9 mouse cellular contexts compared by ENCODE assay signal in the genomic region with DNA sequence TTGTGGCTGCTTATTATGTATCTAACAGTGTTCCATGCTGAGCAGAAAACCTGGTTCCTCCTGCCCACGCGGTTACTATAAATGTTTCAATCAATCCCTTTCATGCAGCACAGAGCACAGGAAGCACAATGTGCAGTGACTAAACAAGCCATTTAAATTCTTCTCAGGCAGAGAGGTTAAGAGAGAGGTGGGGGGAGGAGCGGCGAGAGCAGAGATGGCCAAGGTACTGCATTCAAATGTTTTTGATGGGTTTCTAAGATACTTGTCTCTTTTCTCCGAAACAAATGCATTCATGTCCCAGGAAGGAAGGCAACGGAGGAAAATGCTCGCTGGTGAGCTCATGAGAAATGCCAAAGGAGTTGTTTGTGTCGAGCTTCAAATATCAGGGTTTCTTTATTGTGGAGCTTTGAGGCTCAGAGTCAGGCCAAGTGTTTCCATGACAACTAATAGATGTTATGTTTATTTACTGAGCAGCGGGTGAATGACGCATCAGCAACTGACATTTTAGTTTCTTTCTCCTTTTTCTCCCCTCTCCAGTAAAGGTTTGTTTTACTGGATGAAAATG.
DNase-seq lines count a peak whose midpoint lies in the region; ATAC-seq and TF ChIP-seq lines count a peak whose summit lies in the region.
"Had no signal": no experiment of that assay in that cellular context is flagged by ENCODE, and none has a peak within 500 bp of the region (broad histone marks: within the 10 kb centered on the region; RNA-seq: fewer than 3 reads in every experiment).

No protein-coding gene starts in this region.

- no peaks in the 10 kb centered on the region for H3K9me3 ChIP-seq in embryonic facial prominence, embryonic 11.5 days (replicated peaks; ENCODE audit: control insufficient read depth, low read length)
- no peaks in the 10 kb centered on the region for H3K9me3 ChIP-seq in hindbrain, embryonic 10.5 days
- no peaks in the 10 kb centered on the region for H3K9me3 ChIP-seq in midbrain, embryonic 15.5 days

- no peaks in the 10 kb centered on the region for H3K27me3 ChIP-seq in embryonic facial prominence, embryonic 11.5 days (ENCODE audit: control insufficient read depth, insufficient read depth, low read length)
- H3K27me3 ChIP-seq in hindbrain, embryonic 10.5 days (ENCODE audit: insufficient read depth, poor library complexity, severe bottlenecking) = no peaks in the 10 kb centered on the region
- H3K27me3 ChIP-seq in midbrain, embryonic 15.5 days (replicated peaks) = no peaks in the 10 kb centered on the region

- no peaks in the 10 kb centered on the region for H3K4me1 ChIP-seq in lung, adult 2 months (ENCODE audit: control insufficient read depth, insufficient read depth, low read length)
- H3K4me1 ChIP-seq in embryonic facial prominence, embryonic 11.5 days (ENCODE audit: control insufficient read depth, insufficient read depth, low read length) = no peaks in the 10 kb centered on the region; the same call in 1 of the 2 replicates
- H3K4me1 ChIP-seq in hindbrain, embryonic 10.5 days (replicated peaks) = peaks cover 41% of the 10 kb centered on the region
- peaks cover 36% of the 10 kb centered on the region for H3K4me1 ChIP-seq in midbrain, embryonic 15.5 days

- ATAC-seq in embryonic facial prominence, embryonic 11.5 days (replicated peaks; ENCODE audit: insufficient number of reproducible peaks, low FRiP score, low TSS enrichment, low read depth) = peak; percentile 70; the same call in 1 of the 2 replicates
- ATAC-seq in midbrain, embryonic 15.5 days (replicated peaks) = peak; percentile 93

- 14% methylated on average over 10 of the region's 10 CpGs for WGBS in lung, adult 2 months
- 15% methylated on average over 10 of the region's 10 CpGs for WGBS in embryonic facial prominence, embryonic 11.5 days
- 8% methylated on average over 10 of the region's 10 CpGs for WGBS in hindbrain, embryonic 10.5 days
- WGBS in midbrain, embryonic 15.5 days = 2% methylated on average over 10 of the region's 10 CpGs

- H3K27ac ChIP-seq in embryonic facial prominence, embryonic 11.5 days (replicated peaks; ENCODE audit: low read depth, low read length) = peak overlapping the region; percentile 38; the same call in 1 of the 2 replicates
- H3K27ac ChIP-seq in hindbrain, embryonic 10.5 days = peak overlapping the region; percentile 88
- H3K27ac ChIP-seq in left cerebral cortex, adult 2 months = peak overlapping the region; percentile 88
- peak overlapping the region; percentile 94 for H3K27ac ChIP-seq in midbrain, embryonic 15.5 days
- H3K27ac ChIP-seq: liver, embryonic 14.5 days had no signal

- TF ChIP-seq CTCF in lung, adult 2 months (IDR thresholded peaks at IDR 0.05; ENCODE audit: insufficient read depth, low read length) = no peak
- TF ChIP-seq CTCF in left cerebral cortex, adult 2 months (IDR thresholded peaks at IDR 0.05) = no peak; the same call in 1 of the 2 replicates

- peak; percentile 5 for DNase-seq in lung, adult 18-20 months
- DNase-seq in lung, adult 2 months = no peak
- peak; percentile 64 for DNase-seq in embryonic facial prominence, embryonic 11.5 days (ENCODE audit: low spot score)
- DNase-seq in hindbrain, embryonic 10.5 days (ENCODE audit: low spot score) = peak; percentile 72
- peak; percentile 50 to 72 for DNase-seq in left cerebral cortex, adult 2 months (ENCODE audit: extremely low spot score in 1 of 2, low spot score in 2 of 2)
- no peak for DNase-seq in urinary bladder, postnatal 14 days (ENCODE audit: low spot score)
- no peak for DNase-seq in urinary bladder, postnatal 25 days (ENCODE audit: low spot score)

- H3K4me3 ChIP-seq in lung, adult 2 months (replicated peaks; ENCODE audit: extremely low read depth, low read depth, low read length) = no peak overlapping the region
- H3K4me3 ChIP-seq in embryonic facial prominence, embryonic 11.5 days (ENCODE audit: low read depth, low read length) = no peak overlapping the region
- peak overlapping the region; percentile 23 for H3K4me3 ChIP-seq in hindbrain, embryonic 10.5 days
- peak overlapping the region; percentile 11; the same call in 1 of the 2 replicates for H3K4me3 ChIP-seq in left cerebral cortex, adult 2 months
- H3K4me3 ChIP-seq in midbrain, embryonic 15.5 days = no peak overlapping the region

- intact Hi-C loops in left cerebral cortex, adult 2 months (cut with DNase I) = loop anchor here (2.0 to 5.0 kb wide), 2 partner anchors 28 to 665 kb away; partner anchors contain the start of gene Mpp6

- no peaks in the 10 kb centered on the region for H3K36me3 ChIP-seq in embryonic facial prominence, embryonic 11.5 days (replicated peaks; ENCODE audit: control insufficient read depth, insufficient read depth, low read depth, low read length)
- H3K36me3 ChIP-seq in hindbrain, embryonic 10.5 days = no peaks in the 10 kb centered on the region
- no peaks in the 10 kb centered on the region for H3K36me3 ChIP-seq in midbrain, embryonic 15.5 days (replicated peaks)

- no peak for TF ChIP-seq POLR2A in lung, adult 2 months (IDR thresholded peaks at IDR 0.05; ENCODE audit: borderline replicate concordance, extremely low read depth, low read depth, low read length)

- H3K9ac ChIP-seq in embryonic facial prominence, embryonic 11.5 days (replicated peaks; ENCODE audit: low read length) = no peak overlapping the region
- no peak overlapping the region; the same call in 1 of the 2 replicates for H3K9ac ChIP-seq in midbrain, embryonic 15.5 days
- H3K9ac ChIP-seq: liver, embryonic 14.5 days had no signal

- H3K4me2 ChIP-seq in embryonic facial prominence, embryonic 11.5 days (ENCODE audit: low read depth, low read length) = no peak overlapping the region
- peak overlapping the region; percentile 36 for H3K4me2 ChIP-seq in midbrain, embryonic 15.5 days

Comparison
In these comparisons a context has a peak if more than half of its experiments do, and no peak if none do; other contexts are left out.
1. DNase-seq: peak in lung, adult 18-20 months (2 of 2), embryonic facial prominence, embryonic 11.5 days (single experiment), hindbrain, embryonic 10.5 days (single experiment) and left cerebral cortex, adult 2 months (2 of 2); none in lung, adult 2 months (single experiment), urinary bladder, postnatal 14 days (single experiment) and urinary bladder, postnatal 25 days (single experiment).
2. H3K4me3 ChIP-seq: peak in hindbrain, embryonic 10.5 days (single experiment) and left cerebral cortex, adult 2 months (single experiment); none in lung, adult 2 months (single experiment), embryonic facial prominence, embryonic 11.5 days (single experiment) and midbrain, embryonic 15.5 days (single experiment).
3. H3K27ac ChIP-seq: peak in every context shown above with its lines; median percentile 94 in midbrain, embryonic 15.5 days; 88 in hindbrain, embryonic 10.5 days; 88 in left cerebral cortex, adult 2 months; 38 in embryonic facial prominence, embryonic 11.5 days.